Mouse (Mus musculus): ENCODE data around the gene Pex26.

GRCm38 (mm10) chr6:121143439-121143838 lies 40.0 kb upstream of the Pex26 start:
- TF ChIP-seq CTCF (IDR thresholded peaks at IDR 0.05; ENCODE audit: control insufficient read depth, insufficient read depth, insufficient read length) (no peak), MAX (IDR thresholded peaks at IDR 0.05) (no peak)

All from C2C12 (cell line).